Mouse (Mus musculus): ENCODE measurements around the gene Tnfsf15. TPM values are rescaled to one million over a fixed set of nuclear protein-coding genes. Genes with fewer than 3 reads are reported as not detected.

Gene Tnfsf15
- total and polyA plus RNA-seq, 2 experiments from 2014 or later: 0.03 TPM; not detected in 1

DNA sequence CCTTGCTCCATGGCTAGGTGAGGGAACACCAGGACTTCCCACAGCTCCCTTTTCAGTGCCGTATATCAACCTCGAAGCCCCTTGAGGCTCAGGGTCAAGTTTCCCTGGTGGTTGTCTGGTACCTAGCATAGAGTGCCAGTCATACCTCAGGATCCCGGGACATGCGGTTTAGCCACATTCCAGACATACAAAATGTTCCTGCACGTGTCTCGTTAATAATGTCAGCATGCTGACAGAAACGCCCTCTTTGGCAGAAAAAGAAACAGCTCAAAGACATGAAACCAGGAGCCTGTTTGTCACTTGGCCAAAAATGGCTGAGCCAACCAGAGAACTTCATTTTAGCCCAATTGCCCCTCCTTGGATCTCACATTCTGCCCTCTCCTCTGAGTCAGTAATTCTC lies 2.8 kb downstream of the Tnfsf15 start:
- H3K9ac ChIP-seq (replicated peaks; ENCODE audit: low read depth, low read length): no peak overlapping the region
- peak; percentile 20; the same call in 1 of the 2 replicates for ATAC-seq (ENCODE audit: insufficient read depth, low read depth)
- no peaks in the 10 kb centered on the region for H3K9me3 ChIP-seq (replicated peaks; ENCODE audit: control insufficient read depth, low read length)
- H3K4me3 ChIP-seq (ENCODE audit: low read depth, low read length): no peak overlapping the region
- peaks cover 13% of the 10 kb centered on the region; the same call in 1 of the 2 replicates for H3K4me1 ChIP-seq (ENCODE audit: control insufficient read depth, insufficient read depth)
- peaks cover 8% of the 10 kb centered on the region; the same call in 1 of the 2 replicates for H3K27me3 ChIP-seq (ENCODE audit: control insufficient read depth, insufficient read depth, low read length)
- no peaks in the 10 kb centered on the region for H3K36me3 ChIP-seq (replicated peaks; ENCODE audit: control insufficient read depth, insufficient read depth, low read length)
- no peak overlapping the region for H3K27ac ChIP-seq (ENCODE audit: low read depth)
- H3K4me2 ChIP-seq (ENCODE audit: low read depth, low read length): no peak overlapping the region
- DNase-seq (ENCODE audit: low spot score): no peak
- WGBS: 44% methylated on average over 7 of the region's 7 CpGs
- TF ChIP-seq EP300 (IDR thresholded peaks at IDR 0.05; ENCODE audit: low read depth) (no peak), CTCF (IDR thresholded peaks at IDR 0.05; ENCODE audit: low read depth) (no peak)

DNA sequence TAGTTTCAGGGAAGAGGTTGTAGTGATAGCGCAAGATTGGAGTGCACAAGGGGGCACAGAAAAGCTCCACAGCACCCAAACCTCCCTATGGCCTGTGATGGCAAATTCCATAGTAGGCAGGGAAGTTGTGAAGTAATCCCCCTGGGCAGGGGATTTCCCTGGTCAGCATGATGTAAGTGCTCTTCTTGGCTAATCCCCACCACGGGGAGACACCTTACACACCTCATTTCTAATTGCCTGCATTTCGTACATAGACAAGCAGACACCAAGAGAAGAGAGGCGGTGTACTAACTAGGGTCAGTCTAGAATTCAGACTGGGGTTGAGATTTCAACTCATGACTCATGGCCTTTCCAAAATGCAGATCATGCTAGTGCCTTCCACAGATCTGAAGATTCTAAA lies 4.2 kb downstream of the Tnfsf15 start:
- TF ChIP-seq EP300 (IDR thresholded peaks at IDR 0.05; ENCODE audit: low read depth) (no peak), CTCF (IDR thresholded peaks at IDR 0.05; ENCODE audit: low read depth) (no peak)
- DNase-seq (ENCODE audit: low spot score) (no peak), ATAC-seq (ENCODE audit: insufficient read depth, low read depth) (no peak)
- H3K9me3 ChIP-seq (replicated peaks; ENCODE audit: control insufficient read depth, low read length): no peaks in the 10 kb centered on the region
- H3K4me2 ChIP-seq (ENCODE audit: low read depth, low read length): no peak overlapping the region
- no peaks in the 10 kb centered on the region for H3K36me3 ChIP-seq (replicated peaks; ENCODE audit: control insufficient read depth, insufficient read depth, low read length)
- H3K27me3 ChIP-seq (ENCODE audit: control insufficient read depth, insufficient read depth, low read length): peaks cover 5% of the 10 kb centered on the region; the same call in 1 of the 2 replicates
- peaks cover 13% of the 10 kb centered on the region; the same call in 1 of the 2 replicates for H3K4me1 ChIP-seq (ENCODE audit: control insufficient read depth, insufficient read depth)
- no peak overlapping the region for H3K4me3 ChIP-seq (ENCODE audit: low read depth, low read length)
- 87% methylated on average over 4 of the region's 4 CpGs for WGBS
- no peak overlapping the region for H3K9ac ChIP-seq (replicated peaks; ENCODE audit: low read depth, low read length)
- H3K27ac ChIP-seq (ENCODE audit: low read depth): no peak overlapping the region

GRCm38 (mm10) chr4:63740001-63740400 lies 4.9 kb downstream of the Tnfsf15 start:
- Histone ChIP-seq H3K27ac (ENCODE audit: low read depth) (no peak overlapping the region), H3K4me2 (ENCODE audit: low read depth, low read length) (no peak overlapping the region), H3K4me3 (ENCODE audit: low read depth, low read length) (no peak overlapping the region), H3K4me1 (ENCODE audit: control insufficient read depth, insufficient read depth) (peaks cover 13% of the 10 kb centered on the region; the same call in 1 of the 2 replicates), H3K9ac (replicated peaks; ENCODE audit: low read depth, low read length) (no peak overlapping the region), H3K9me3 (replicated peaks; ENCODE audit: control insufficient read depth, low read length) (no peaks in the 10 kb centered on the region), H3K36me3 (replicated peaks; ENCODE audit: control insufficient read depth, insufficient read depth, low read length) (no peaks in the 10 kb centered on the region), H3K27me3 (ENCODE audit: control insufficient read depth, insufficient read depth, low read length) (peaks cover 5% of the 10 kb centered on the region; the same call in 1 of the 2 replicates)
- 74% methylated on average over 3 of the region's 3 CpGs for WGBS
- ATAC-seq (ENCODE audit: insufficient read depth, low read depth): no peak
- no peak for DNase-seq (ENCODE audit: low spot score)
- TF ChIP-seq CTCF (IDR thresholded peaks at IDR 0.05; ENCODE audit: low read depth): no peak
- no peak for TF ChIP-seq EP300 (IDR thresholded peaks at IDR 0.05; ENCODE audit: low read depth)

DNA sequence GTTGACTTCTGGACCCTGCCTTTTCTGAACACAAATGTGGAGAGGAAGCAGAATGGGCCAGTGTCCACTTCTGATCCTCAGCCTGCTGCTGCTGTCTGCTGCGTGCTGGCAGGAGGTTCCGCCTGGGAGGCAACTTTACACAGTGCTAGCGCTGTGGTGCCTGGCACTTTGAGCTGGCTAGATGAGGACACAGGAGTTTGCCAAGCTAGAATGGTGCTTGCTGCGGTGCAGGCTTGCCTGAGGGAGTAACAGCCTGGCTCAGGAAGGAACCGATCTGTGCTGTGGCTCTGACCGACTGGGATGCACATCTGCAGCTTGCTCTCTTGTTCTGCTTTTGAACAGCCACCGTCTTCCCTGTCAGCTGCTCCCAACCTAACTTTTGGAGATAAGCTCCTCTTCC lies 5.4 kb downstream of the Tnfsf15 start:
- no peak for DNase-seq (ENCODE audit: low spot score)
- TF ChIP-seq EP300 (IDR thresholded peaks at IDR 0.05; ENCODE audit: low read depth) (no peak), CTCF (IDR thresholded peaks at IDR 0.05; ENCODE audit: low read depth) (no peak)

GRCm38 (mm10) chr4:63738364-63738997 lies 6.4 kb downstream of the Tnfsf15 start:
- ATAC-seq (ENCODE audit: insufficient read depth, low read depth) (no peak), DNase-seq (ENCODE audit: low spot score) (no peak)
- Histone ChIP-seq H3K27me3 (ENCODE audit: control insufficient read depth, insufficient read depth, low read length) (peaks cover 5% of the 10 kb centered on the region; the same call in 1 of the 2 replicates), H3K9me3 (replicated peaks; ENCODE audit: control insufficient read depth, low read length) (no peaks in the 10 kb centered on the region), H3K9ac (replicated peaks; ENCODE audit: low read depth, low read length) (no peak overlapping the region), H3K4me2 (ENCODE audit: low read depth, low read length) (no peak overlapping the region), H3K4me3 (ENCODE audit: low read depth, low read length) (no peak overlapping the region), H3K4me1 (ENCODE audit: control insufficient read depth, insufficient read depth) (peaks cover 8% of the 10 kb centered on the region; the same call in 1 of the 2 replicates), H3K36me3 (replicated peaks; ENCODE audit: control insufficient read depth, insufficient read depth, low read length) (no peaks in the 10 kb centered on the region), H3K27ac (ENCODE audit: low read depth) (no peak overlapping the region)
- 61% methylated on average over 9 of the region's 9 CpGs for WGBS
- no peak for TF ChIP-seq EP300 (IDR thresholded peaks at IDR 0.05; ENCODE audit: low read depth)

More for the DNA sequence above, 5.4 kb downstream of the Tnfsf15 start:
- peaks cover 5% of the 10 kb centered on the region; the same call in 1 of the 2 replicates for H3K27me3 ChIP-seq (ENCODE audit: control insufficient read depth, insufficient read depth, low read length)
- no peak overlapping the region for H3K4me3 ChIP-seq (ENCODE audit: low read depth, low read length)
- peaks cover 8% of the 10 kb centered on the region; the same call in 1 of the 2 replicates for H3K4me1 ChIP-seq (ENCODE audit: control insufficient read depth, insufficient read depth)
- H3K27ac ChIP-seq (ENCODE audit: low read depth): no peak overlapping the region
- WGBS: 62% methylated on average over 7 of the region's 7 CpGs
- no peak for ATAC-seq (ENCODE audit: insufficient read depth, low read depth)
- no peaks in the 10 kb centered on the region for H3K36me3 ChIP-seq (replicated peaks; ENCODE audit: control insufficient read depth, insufficient read depth, low read length)
- no peaks in the 10 kb centered on the region for H3K9me3 ChIP-seq (replicated peaks; ENCODE audit: control insufficient read depth, low read length)
- H3K9ac ChIP-seq (replicated peaks; ENCODE audit: low read depth, low read length): no peak overlapping the region
- H3K4me2 ChIP-seq (ENCODE audit: low read depth, low read length): no peak overlapping the region

Data from heart, postnatal 0 days (tissue).